Comparison of ENCODE assay signal across 12 mouse cellular contexts in the genomic region with DNA sequence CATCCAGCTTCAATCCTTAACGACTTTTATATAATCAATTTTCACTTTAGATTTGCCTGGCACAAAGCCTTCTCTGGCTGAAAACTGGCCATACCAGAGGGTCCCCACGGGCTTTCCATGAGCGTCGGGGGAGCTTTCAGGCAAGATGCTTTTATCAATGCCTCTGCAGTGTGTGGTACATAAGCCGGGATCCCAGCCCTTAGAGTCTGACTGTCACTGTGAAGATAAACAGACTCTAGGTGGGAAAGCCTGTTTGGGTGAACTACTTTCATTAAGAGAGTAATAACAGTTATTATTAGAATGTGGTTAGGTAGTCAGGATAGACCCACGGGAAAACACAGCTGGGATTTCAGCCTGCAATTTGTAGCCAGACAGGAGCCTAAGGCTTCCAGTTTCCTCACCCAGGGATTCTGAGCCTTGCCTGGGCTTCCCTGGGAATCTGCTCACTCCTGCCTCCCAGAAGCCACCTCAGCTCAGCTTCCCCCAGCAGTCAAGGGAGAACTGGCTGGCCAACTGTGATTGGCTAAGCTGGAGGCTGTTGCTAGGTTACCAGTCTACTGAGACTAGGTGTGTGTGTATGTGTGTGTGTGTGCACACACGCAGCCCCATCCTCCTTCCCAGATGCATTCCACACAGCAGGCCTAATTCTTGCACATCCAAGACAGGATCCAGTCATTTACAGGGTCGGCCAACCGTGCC. TPM values are rescaled to one million over a fixed set of nuclear protein-coding genes. Genes with fewer than 3 reads are reported as not detected.
DNase-seq lines count a peak whose midpoint lies in the region; ATAC-seq lines count a peak whose summit lies in the region.
"Had no signal": no experiment of that assay in that cellular context is flagged by ENCODE, and none has a peak within 500 bp of the region (broad histone marks: within the 10 kb centered on the region; RNA-seq: fewer than 3 reads in every experiment).

No protein-coding gene starts in this region.

- H3K27ac ChIP-seq in midbrain, embryonic 12.5 days (replicated peaks): peak overlapping the region; percentile 83

- peak; percentile 75; the same call in 1 of the 2 replicates for ATAC-seq in midbrain, embryonic 12.5 days (ENCODE audit: low FRiP score, low read depth)

- DNase-seq in layer of hippocampus, adult 11-12 months (ENCODE audit: low spot score): peak; percentile 67
- DNase-seq in layer of hippocampus, adult 9-10 months (ENCODE audit: low spot score): no peak
- DNase-seq in layer of hippocampus, adult 18-20 months (ENCODE audit: low spot score in 2 of 2): peak; percentile 79 to 81
- peak; percentile 79 to 82 for DNase-seq in right cerebral cortex, postnatal 36 days (ENCODE audit: low spot score in 2 of 2)
- DNase-seq in testis, postnatal 10 days (ENCODE audit: low spot score): no peak
- no peak for DNase-seq in heart, postnatal 36 days
- DNase-seq in adrenal gland, postnatal 4 days (ENCODE audit: low spot score in 2 of 2): no peak
- DNase-seq: cerebellum, adult 2 months; gastrocnemius, postnatal 14 days; kidney, postnatal 4 days; lung, postnatal 14 days had no signal

- peaks cover 6% of the 10 kb centered on the region; the same call in 1 of the 2 replicates for H3K4me1 ChIP-seq in midbrain, embryonic 12.5 days

- intact Hi-C loops in heart, postnatal 36 days (cut with DNase I): no loop called here

- H3K9me3 ChIP-seq in midbrain, embryonic 12.5 days: no peaks in the 10 kb centered on the region

- H3K4me2 ChIP-seq in midbrain, embryonic 12.5 days (replicated peaks): 0 out of 2 replicates have a peak overlapping the region, but pooled peaks have one; percentile 3

- no peak overlapping the region for H3K4me3 ChIP-seq in midbrain, embryonic 12.5 days

- H3K27me3 ChIP-seq in midbrain, embryonic 12.5 days: no peaks in the 10 kb centered on the region

- H3K36me3 ChIP-seq in midbrain, embryonic 12.5 days: no peaks in the 10 kb centered on the region

- 63% methylated on average over 9 of the region's 9 CpGs for WGBS in midbrain, embryonic 12.5 days

- H3K9ac ChIP-seq in midbrain, embryonic 12.5 days (replicated peaks): no peak overlapping the region

RNA-seq across cellular contexts. Expression of a gene that starts 11.3 kb away (rescaled TPM):
- total RNA-seq in layer of hippocampus, adult 18-20 months (2021): under 1 TPM; 0.41 to 0.87 TPM
- not detected in 2 replicates for polyA plus RNA-seq in midbrain, embryonic 12.5 days (2016; fragmentation: Nextera tagmentation; extraction: Ambion mirVana)
- total RNA-seq in heart, postnatal 36 days (2021): not detected
- under 1 TPM; 0.06 to 0.11 TPM for total RNA-seq in adrenal gland, postnatal 4 days (2021)

RNA-seq across cellular contexts. Expression of a gene that starts 45.6 kb away (rescaled TPM):
- total RNA-seq in layer of hippocampus, adult 18-20 months (2021): 1 to 10 TPM; 4.1 to 5.5 TPM
- 0.15 and 0.26 TPM in 2 replicates for polyA plus RNA-seq in midbrain, embryonic 12.5 days (2016; fragmentation: Nextera tagmentation; extraction: Ambion mirVana)
- total RNA-seq in heart, postnatal 36 days (2021): not detected
- total RNA-seq in adrenal gland, postnatal 4 days (2021): under 1 TPM; 0.11 TPM

Comparison
In these comparisons a context has a peak if more than half of its experiments do, and no peak if none do; other contexts are left out.
1. DNase-seq: peak in layer of hippocampus, adult 11-12 months (single experiment), layer of hippocampus, adult 18-20 months (2 of 2) and right cerebral cortex, postnatal 36 days (2 of 2); none in layer of hippocampus, adult 9-10 months (single experiment), testis, postnatal 10 days (single experiment), heart, postnatal 36 days (0 of 2) and adrenal gland, postnatal 4 days (0 of 2).
2. RNA of a gene that starts 45.6 kb away (total RNA-seq): 4.1 to 5.5 TPM in layer of hippocampus, adult 18-20 months; 0.11 TPM in adrenal gland, postnatal 4 days and not detected in heart, postnatal 36 days; every median in the first group is over 4 times any median in the second.